Mouse (Mus musculus) E14TG2a.4 (cell line): Measurements from ENCODE around the gene Kcnn3.

Experiments
- CTCF ChIP-seq: conservative IDR thresholded peaks from 2 replicates; pipeline ENCODE4 v1.5.1; 2014; ENCODE audit warnings: low read length
- NANOG ChIP-seq: IDR thresholded peaks from 2 replicates; pipeline ENCODE4 v1.6.1; 2014; ENCODE audit warnings: borderline replicate concordance, low read length, mixed read lengths
- POU5F1 ChIP-seq: IDR thresholded peaks from 2 replicates; pipeline ENCODE4 v1.6.1; 2014; ENCODE audit warnings: low read length, borderline replicate concordance

GRCm38 (mm10) chr3:89622825-89623224, 102.9 kb downstream of the Kcnn3 start:
- TF ChIP-seq CTCF: no peak
- no peak for TF ChIP-seq NANOG
- TF ChIP-seq POU5F1: no peak
